Mouse (Mus musculus): ENCODE data around the gene Cchcr1. TPM values are rescaled to one million over a fixed set of nuclear protein-coding genes. Genes with fewer than 3 reads are reported as not detected.
A peak's percentile ranks its signal among the peaks of the same experiment; 100 is the strongest.

Cchcr1 gene
- polyA plus RNA-seq, 1 experiment from 2014 or later = 8.2 TPM

DNA sequence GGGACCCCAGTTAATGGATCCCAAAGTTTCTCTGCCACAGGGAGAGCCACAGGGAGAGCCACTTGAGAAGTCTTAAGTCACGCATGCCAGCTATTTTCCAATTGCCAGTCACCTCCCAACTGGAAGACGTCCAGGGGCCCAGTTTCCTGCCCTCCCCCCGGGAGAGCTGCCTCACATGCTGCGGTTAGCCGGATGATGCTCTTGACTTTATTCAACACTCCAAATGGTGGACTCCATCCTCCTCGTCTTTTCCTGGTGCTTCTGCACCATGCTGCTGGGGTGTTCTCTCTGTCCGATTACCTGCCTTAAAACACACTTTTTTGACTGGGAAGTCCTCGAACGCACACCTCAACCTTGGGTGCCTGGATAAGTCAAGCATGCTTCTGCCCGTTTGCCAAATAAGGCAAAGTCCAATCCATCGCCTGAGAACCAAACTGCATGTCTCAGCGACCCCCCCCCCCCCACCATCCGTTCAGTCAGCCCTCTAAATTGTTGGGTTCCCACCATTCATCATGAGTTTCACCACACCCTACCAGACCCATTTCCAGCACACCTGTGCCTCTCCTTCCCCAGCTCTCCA lies 39.4 kb downstream of the Cchcr1 start:
- no peak overlapping the region for H3K27ac ChIP-seq
- no peaks in the 10 kb centered on the region for H3K27me3 ChIP-seq (ENCODE audit: insufficient read depth, low read length)
- H3K4me2 ChIP-seq (ENCODE audit: low read length) = no peak overlapping the region
- TF ChIP-seq CTCF (IDR thresholded peaks at IDR 0.05; ENCODE audit: low read depth) = no peak
- H3K9ac ChIP-seq (ENCODE audit: low read depth, low read length) = no peak overlapping the region
- H3K4me1 ChIP-seq (replicated peaks; ENCODE audit: insufficient read depth, low read length) = no peaks in the 10 kb centered on the region
- WGBS = 87% methylated on average over 13 of the region's 13 CpGs
- DNase-seq (ENCODE audit: low spot score) = no peak
- no peaks in the 10 kb centered on the region for H3K9me3 ChIP-seq (replicated peaks; ENCODE audit: low read length)
- H3K36me3 ChIP-seq (ENCODE audit: insufficient read depth, low read length) = no peaks in the 10 kb centered on the region
- H3K4me3 ChIP-seq (replicated peaks; ENCODE audit: low read depth, low read length) = no peak overlapping the region
- ATAC-seq (replicated peaks; ENCODE audit: low FRiP score, low read depth) = no peak

DNA sequence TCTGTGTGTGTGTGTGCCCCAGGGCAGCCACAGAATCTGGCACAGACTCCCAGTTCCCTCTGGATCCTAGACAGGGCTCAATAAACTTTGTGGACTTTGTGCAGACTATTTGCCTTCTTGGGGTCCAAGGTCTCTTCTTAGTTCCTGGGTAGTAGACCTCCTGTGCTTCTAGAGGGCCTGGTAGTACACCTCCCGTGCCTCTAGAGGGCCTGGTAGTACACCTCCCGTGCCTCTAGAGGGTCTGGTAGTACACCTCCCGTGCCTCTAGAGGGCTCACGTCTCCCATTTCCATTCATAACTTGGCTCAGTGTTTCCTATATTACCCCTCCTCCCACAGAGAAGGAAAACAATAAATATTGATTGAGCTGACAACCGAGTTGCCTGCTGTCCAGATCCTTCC lies 39.9 kb downstream of the Cchcr1 start:
- Histone ChIP-seq H3K27me3 (ENCODE audit: insufficient read depth, low read length) (no peaks in the 10 kb centered on the region), H3K4me3 (replicated peaks; ENCODE audit: low read depth, low read length) (no peak overlapping the region), H3K27ac (no peak overlapping the region), H3K4me1 (replicated peaks; ENCODE audit: insufficient read depth, low read length) (no peaks in the 10 kb centered on the region), H3K9ac (ENCODE audit: low read depth, low read length) (no peak overlapping the region), H3K4me2 (ENCODE audit: low read length) (no peak overlapping the region), H3K36me3 (ENCODE audit: insufficient read depth, low read length) (no peaks in the 10 kb centered on the region), H3K9me3 (replicated peaks; ENCODE audit: low read length) (no peaks in the 10 kb centered on the region)
- TF ChIP-seq CTCF (IDR thresholded peaks at IDR 0.05; ENCODE audit: low read depth) = peak; percentile 87
- WGBS = 30% methylated on average over 5 of the region's 5 CpGs
- ATAC-seq (replicated peaks; ENCODE audit: low FRiP score, low read depth) (no peak; the same call in 1 of the 2 replicates), DNase-seq (ENCODE audit: low spot score) (peak; percentile 83)

DNA sequence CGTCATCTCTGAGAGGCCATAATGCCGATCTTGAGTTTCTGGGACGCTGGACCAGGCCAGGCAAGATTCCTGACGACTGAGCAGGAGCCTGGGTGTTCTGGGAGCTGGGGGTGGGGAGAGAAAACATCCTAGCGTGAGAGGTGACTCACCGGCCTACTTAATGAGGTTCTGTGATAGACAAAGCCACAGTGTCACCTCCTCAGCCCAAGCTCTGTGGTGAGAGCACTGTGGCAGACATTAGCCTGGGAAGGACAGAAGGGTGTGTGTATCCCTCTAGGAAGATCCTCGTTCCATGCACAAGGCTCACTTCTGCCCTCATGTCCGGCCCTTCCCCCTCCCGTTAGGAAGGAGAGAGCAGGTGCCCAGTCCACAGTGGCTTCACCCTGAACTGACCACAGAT lies 40.5 kb downstream of the Cchcr1 start:
- WGBS = 61% methylated on average over 9 of the region's 9 CpGs
- H3K9ac ChIP-seq (ENCODE audit: low read depth, low read length) = no peak overlapping the region
- H3K27me3 ChIP-seq (ENCODE audit: insufficient read depth, low read length) = no peaks in the 10 kb centered on the region
- TF ChIP-seq CTCF (IDR thresholded peaks at IDR 0.05; ENCODE audit: low read depth) = no peak
- DNase-seq (ENCODE audit: low spot score) (no peak), ATAC-seq (replicated peaks; ENCODE audit: low FRiP score, low read depth) (no peak)
- H3K4me1 ChIP-seq (replicated peaks; ENCODE audit: insufficient read depth, low read length) = no peaks in the 10 kb centered on the region
- no peaks in the 10 kb centered on the region for H3K9me3 ChIP-seq (replicated peaks; ENCODE audit: low read length)
- no peak overlapping the region for H3K4me2 ChIP-seq (ENCODE audit: low read length)
- no peak overlapping the region for H3K27ac ChIP-seq
- no peaks in the 10 kb centered on the region for H3K36me3 ChIP-seq (ENCODE audit: insufficient read depth, low read length)
- H3K4me3 ChIP-seq (replicated peaks; ENCODE audit: low read depth, low read length) = no peak overlapping the region

DNA sequence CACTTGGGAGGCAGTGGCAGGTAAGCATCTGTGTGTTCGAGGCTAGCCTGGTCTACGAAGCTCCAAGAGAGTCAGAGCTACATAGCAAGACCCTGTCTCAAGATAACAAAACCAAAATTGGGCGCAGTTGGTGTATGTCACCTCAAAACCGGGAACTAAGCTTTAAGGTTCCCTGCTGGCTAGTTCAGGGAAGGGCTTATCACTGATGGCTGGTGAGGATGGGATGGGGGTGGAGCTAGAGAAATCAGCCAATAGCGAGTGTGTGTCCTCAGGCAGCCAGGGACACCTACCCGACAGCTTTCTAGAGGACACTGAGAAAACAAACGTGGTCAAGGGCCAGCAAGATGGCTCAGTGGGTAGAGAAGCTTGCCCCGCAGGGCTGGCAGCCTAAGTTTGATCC lies 41.3 kb downstream of the Cchcr1 start:
- WGBS = 63% methylated on average over 8 of the region's 8 CpGs
- H3K27me3 ChIP-seq (ENCODE audit: insufficient read depth, low read length) = no peaks in the 10 kb centered on the region
- H3K9me3 ChIP-seq (replicated peaks; ENCODE audit: low read length) = no peaks in the 10 kb centered on the region
- ATAC-seq (replicated peaks; ENCODE audit: low FRiP score, low read depth) (no peak), DNase-seq (ENCODE audit: low spot score) (no peak)
- H3K4me3 ChIP-seq (replicated peaks; ENCODE audit: low read depth, low read length) = no peak overlapping the region
- H3K9ac ChIP-seq (ENCODE audit: low read depth, low read length) = no peak overlapping the region
- no peaks in the 10 kb centered on the region for H3K4me1 ChIP-seq (replicated peaks; ENCODE audit: insufficient read depth, low read length)
- no peak overlapping the region for H3K27ac ChIP-seq
- no peak overlapping the region for H3K4me2 ChIP-seq (ENCODE audit: low read length)
- no peak for TF ChIP-seq CTCF (IDR thresholded peaks at IDR 0.05; ENCODE audit: low read depth)
- H3K36me3 ChIP-seq (ENCODE audit: insufficient read depth, low read length) = no peaks in the 10 kb centered on the region

DNA sequence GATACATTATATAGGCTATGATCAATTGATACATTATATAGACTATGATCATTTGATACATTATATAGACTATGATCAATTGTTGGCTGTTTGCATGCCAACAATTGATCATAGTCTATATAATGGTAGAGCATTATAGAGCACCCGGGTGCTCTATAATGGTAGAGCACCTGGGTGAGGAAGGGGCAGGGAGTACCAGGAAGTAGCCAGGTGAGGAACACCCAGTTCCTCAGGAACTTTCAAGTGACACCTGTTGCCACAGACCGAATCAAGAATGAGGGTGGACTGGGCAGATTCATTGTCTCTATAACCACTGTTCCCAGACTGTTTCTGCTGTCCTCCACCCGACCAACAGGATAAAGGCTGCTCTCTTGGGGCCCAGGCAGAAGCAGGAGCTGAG lies 50.2 kb downstream of the Cchcr1 start, which contains the start of gene 2300002M23Rik:
2300002M23Rik (plus strand) TSS at position 301 of the 400 bp plus-strand sequence.
- no peak within 1 kb of the TSS for H3K4me2 ChIP-seq (ENCODE audit: low read length)
- H3K9ac ChIP-seq (ENCODE audit: low read depth, low read length) = no peak within 1 kb of the TSS
- DNase-seq (ENCODE audit: low spot score) (no peak), ATAC-seq (replicated peaks; ENCODE audit: low FRiP score, low read depth) (no peak)
- no peak within 1 kb of the TSS for H3K27ac ChIP-seq
- no peaks in the 10 kb centered on the region for H3K9me3 ChIP-seq (replicated peaks; ENCODE audit: low read length)
- H3K27me3 ChIP-seq (ENCODE audit: insufficient read depth, low read length) = peaks cover 6% of the 10 kb centered on the region; the same call in 1 of the 2 replicates
- H3K36me3 ChIP-seq (ENCODE audit: insufficient read depth, low read length) = no peaks in the 10 kb centered on the region
- TF ChIP-seq CTCF (IDR thresholded peaks at IDR 0.05; ENCODE audit: low read depth) = no peak
- no peak within 1 kb of the TSS for H3K4me3 ChIP-seq (replicated peaks; ENCODE audit: low read depth, low read length)
- H3K4me1 ChIP-seq (replicated peaks; ENCODE audit: insufficient read depth, low read length) = 0 out of 2 replicates have a peak, but pooled peaks cover 4% of the 10 kb centered on the region
- 58% methylated on average over 3 of the region's 3 CpGs for WGBS

DNA sequence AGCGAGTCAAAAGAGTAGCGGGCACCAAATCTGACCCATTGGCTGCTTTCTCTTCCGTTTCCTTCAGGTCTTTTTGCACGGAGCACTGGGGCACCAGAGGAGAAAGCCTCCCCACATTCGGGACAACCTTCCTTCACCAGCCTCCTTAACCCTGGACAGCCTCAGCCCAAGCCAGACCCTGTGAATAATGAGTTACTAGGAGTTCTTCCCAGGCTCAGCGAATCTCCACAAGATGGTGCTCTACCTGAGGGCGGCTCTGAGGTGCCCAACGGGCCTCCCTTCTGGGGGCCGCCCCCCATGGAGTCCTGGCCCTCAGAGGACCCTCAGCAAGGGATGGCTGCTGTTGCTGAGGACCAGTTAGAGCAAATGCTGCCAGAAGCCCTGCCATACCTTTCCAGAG lies 50.9 kb downstream of the Cchcr1 start:
- H3K4me1 ChIP-seq (replicated peaks; ENCODE audit: insufficient read depth, low read length) = 0 out of 2 replicates have a peak, but pooled peaks cover 4% of the 10 kb centered on the region
- TF ChIP-seq CTCF (IDR thresholded peaks at IDR 0.05; ENCODE audit: low read depth) = peak; percentile 19; the same call in 1 of the 2 replicates
- WGBS = 27% methylated on average over 9 of the region's 9 CpGs
- ATAC-seq (replicated peaks; ENCODE audit: low FRiP score, low read depth) (no peak), DNase-seq (ENCODE audit: low spot score) (no peak)
- no peak overlapping the region for H3K27ac ChIP-seq
- no peak overlapping the region for H3K4me2 ChIP-seq (ENCODE audit: low read length)
- H3K36me3 ChIP-seq (ENCODE audit: insufficient read depth, low read length) = no peaks in the 10 kb centered on the region
- H3K9ac ChIP-seq (ENCODE audit: low read depth, low read length) = no peak overlapping the region
- peaks cover 6% of the 10 kb centered on the region; the same call in 1 of the 2 replicates for H3K27me3 ChIP-seq (ENCODE audit: insufficient read depth, low read length)
- H3K9me3 ChIP-seq (replicated peaks; ENCODE audit: low read length) = no peaks in the 10 kb centered on the region
- H3K4me3 ChIP-seq (replicated peaks; ENCODE audit: low read depth, low read length) = no peak overlapping the region
